Mouse (Mus musculus) limb, embryonic 12.5 days (tissue): Measurements from ENCODE around the gene Ttll10. TPM values are rescaled to one million over a fixed set of nuclear protein-coding genes. Genes with fewer than 3 reads are reported as not detected.

Experiments
- ATAC-seq: fragments of 200-750 bp; cut with Nextera tagmentation; 2 replicates; pipeline ENCODE4 v1.8.0; 2017; ENCODE audit warnings: low read depth, moderate TSS enrichment; ENCODE audit not compliant: insufficient number of reproducible peaks, insufficient read depth, low FRiP score, low TSS enrichment
- H3K27ac ChIP-seq: fragments of 300-500 bp; sonication (generic); 2 replicates; pipeline ENCODE4 v1.5.1; 2016; ENCODE audit warnings: mild to moderate bottlenecking, moderate library complexity
- H3K27me3 ChIP-seq: fragments of 300-500 bp; sonication (generic); 2 replicates; pipeline ENCODE4 v1.6.1; 2016; ENCODE audit warnings: mild to moderate bottlenecking, moderate library complexity
- H3K36me3 ChIP-seq: fragments of 300-500 bp; sonication (generic); 2 replicates; pipeline ENCODE4 v1.6.1; 2016; ENCODE audit warnings: mild to moderate bottlenecking, moderate library complexity
- H3K4me1 ChIP-seq: fragments of 300-500 bp; sonication (generic); replicated peaks from 2 replicates; pipeline ENCODE4 v1.6.1; 2016
- H3K4me2 ChIP-seq: fragments of 300-500 bp; sonication (generic); 2 replicates; pipeline ENCODE4 v1.6.1; 2016; ENCODE audit warnings: mild to moderate bottlenecking, moderate library complexity
- H3K4me3 ChIP-seq: fragments of 300-500 bp; sonication (generic); replicated peaks from 2 replicates; pipeline ENCODE4 v1.5.1; 2016; ENCODE audit warnings: mild to moderate bottlenecking
- H3K9ac ChIP-seq: fragments of 300-500 bp; sonication (generic); replicated peaks from 2 replicates; pipeline ENCODE4 v1.6.1; 2016; ENCODE audit warnings: mild to moderate bottlenecking, moderate library complexity
- H3K9me3 ChIP-seq: fragments of 300-500 bp; sonication (generic); 2 replicates; pipeline ENCODE4 v1.6.1; 2016; ENCODE audit warnings: mild to moderate bottlenecking, moderate library complexity
- WGBS: fragments of 180-500 bp; shearing (Covaris S2); methylation state at CpG from one replicate; pipeline ENCODE4 v1.1.7; 2016; 5-methylcytosine and 5-hydroxymethylcytosine counted together
- polyA plus RNA-seq: library from polyadenylated mRNA; unstranded; fragments of >200 nt; fragmentation: Nextera tagmentation; extraction: Ambion mirVana; gene quantifications from 2 replicates; pipeline ENCODE4 v1.2.1, GENCODE M21; 2016

The Ttll10 gene
- polyA plus RNA-seq, 1 experiment from 2014 or later = 1.3 TPM

GRCm38 (mm10) chr4:156049779-156050178, 9.4 kb downstream of the Ttll10 start:
- H3K27ac ChIP-seq = no peak overlapping the region
- no peak overlapping the region for H3K9ac ChIP-seq
- H3K9me3 ChIP-seq = no peaks in the 10 kb centered on the region
- no peak overlapping the region for H3K4me3 ChIP-seq
- H3K27me3 ChIP-seq = no peaks in the 10 kb centered on the region
- ATAC-seq = no peak
- no peaks in the 10 kb centered on the region for H3K36me3 ChIP-seq
- H3K4me1 ChIP-seq = no peaks in the 10 kb centered on the region
- WGBS = 85% methylated on average over 3 of the region's 3 CpGs
- H3K4me2 ChIP-seq = no peak overlapping the region

GRCm38 (mm10) chr4:156044754-156045153, 14.5 kb downstream of the Ttll10 start:
- H3K4me3 ChIP-seq = no peak overlapping the region

DNA sequence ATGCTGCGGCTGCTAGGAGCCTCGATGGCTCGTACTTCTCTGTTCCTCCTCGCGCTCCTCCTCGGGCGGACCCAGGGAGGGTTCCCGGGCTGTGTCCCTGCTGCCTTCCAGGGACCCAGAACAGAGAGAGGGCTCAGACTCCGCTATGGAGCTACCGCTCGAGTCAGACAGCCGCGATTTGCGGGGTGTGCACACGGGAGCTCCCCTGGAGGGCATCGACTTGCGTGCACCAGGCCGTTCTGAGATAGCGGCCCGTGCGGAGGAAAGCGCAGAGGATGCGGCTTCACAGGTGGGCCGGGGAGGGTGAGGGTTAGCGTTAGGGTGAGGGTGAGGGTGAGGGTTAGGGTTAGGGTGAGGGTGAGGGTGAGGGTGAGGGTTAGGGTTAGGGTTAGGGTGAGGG, 24.3 kb downstream of the Ttll10 start:
- H3K4me3 ChIP-seq = peak overlapping the region; percentile 15
- peak overlapping the region; percentile 46 for H3K4me2 ChIP-seq
- H3K9me3 ChIP-seq = no peaks in the 10 kb centered on the region
- ATAC-seq = no peak
- no peak overlapping the region for H3K27ac ChIP-seq
- H3K36me3 ChIP-seq = no peaks in the 10 kb centered on the region
- peaks cover 30% of the 10 kb centered on the region for H3K27me3 ChIP-seq
- WGBS = 7% methylated on average over 25 of the region's 25 CpGs
- 0 out of 2 replicates have a peak overlapping the region, but pooled peaks have one; percentile 8 for H3K9ac ChIP-seq
- H3K4me1 ChIP-seq = peaks cover 25% of the 10 kb centered on the region

More at GRCm38 (mm10) chr4:156044754-156045153, 14.5 kb downstream of the Ttll10 start:
- Histone ChIP-seq H3K4me1 (no peaks in the 10 kb centered on the region), H3K9me3 (no peaks in the 10 kb centered on the region), H3K36me3 (no peaks in the 10 kb centered on the region), H3K9ac (no peak overlapping the region), H3K4me2 (no peak overlapping the region), H3K27me3 (no peaks in the 10 kb centered on the region), H3K27ac (no peak overlapping the region)
- no peak for ATAC-seq
- WGBS = 51% methylated on average over 5 of the region's 5 CpGs

DNA sequence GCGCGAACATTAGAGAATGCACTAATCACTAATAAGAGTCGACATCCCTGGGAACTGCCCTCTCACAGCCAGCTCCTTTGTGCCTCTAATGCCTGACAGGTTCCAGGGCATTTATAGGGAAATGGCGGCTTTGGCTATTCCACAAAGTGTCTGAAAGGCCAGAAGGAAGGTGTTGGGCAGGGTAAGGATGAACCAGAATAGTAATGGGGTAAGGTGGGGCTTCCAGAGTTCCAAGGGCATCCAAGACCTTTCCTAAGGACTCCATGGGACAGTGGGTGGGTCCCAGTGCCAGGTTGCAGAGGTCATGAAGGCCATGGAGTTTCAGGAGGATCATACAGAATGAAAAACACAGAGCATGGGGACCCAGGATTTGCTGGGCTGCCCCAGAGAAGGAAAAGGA, 24.9 kb downstream of the Ttll10 start:
- Histone ChIP-seq H3K27me3 (peaks cover 30% of the 10 kb centered on the region), H3K4me2 (0 out of 2 replicates have a peak overlapping the region, but pooled peaks have one; percentile 46), H3K27ac (no peak overlapping the region), H3K9me3 (no peaks in the 10 kb centered on the region), H3K9ac (no peak overlapping the region), H3K36me3 (peaks cover 3% of the 10 kb centered on the region; the same call in 1 of the 2 replicates), H3K4me3 (peak overlapping the region; percentile 15), H3K4me1 (peaks cover 25% of the 10 kb centered on the region)
- 65% methylated on average over 4 of the region's 4 CpGs for WGBS
- ATAC-seq = no peak

GRCm38 (mm10) chr4:156033476-156034119, 25.6 kb downstream of the Ttll10 start:
- no peak overlapping the region for H3K27ac ChIP-seq
- no peak overlapping the region for H3K4me3 ChIP-seq
- peaks cover 30% of the 10 kb centered on the region for H3K27me3 ChIP-seq
- H3K9me3 ChIP-seq = no peaks in the 10 kb centered on the region
- peaks cover 6% of the 10 kb centered on the region for H3K36me3 ChIP-seq
- no peak overlapping the region for H3K9ac ChIP-seq
- H3K4me1 ChIP-seq = peaks cover 25% of the 10 kb centered on the region
- WGBS = 53% methylated on average over 6 of the region's 6 CpGs
- H3K4me2 ChIP-seq = no peak overlapping the region
- no peak for ATAC-seq

DNA sequence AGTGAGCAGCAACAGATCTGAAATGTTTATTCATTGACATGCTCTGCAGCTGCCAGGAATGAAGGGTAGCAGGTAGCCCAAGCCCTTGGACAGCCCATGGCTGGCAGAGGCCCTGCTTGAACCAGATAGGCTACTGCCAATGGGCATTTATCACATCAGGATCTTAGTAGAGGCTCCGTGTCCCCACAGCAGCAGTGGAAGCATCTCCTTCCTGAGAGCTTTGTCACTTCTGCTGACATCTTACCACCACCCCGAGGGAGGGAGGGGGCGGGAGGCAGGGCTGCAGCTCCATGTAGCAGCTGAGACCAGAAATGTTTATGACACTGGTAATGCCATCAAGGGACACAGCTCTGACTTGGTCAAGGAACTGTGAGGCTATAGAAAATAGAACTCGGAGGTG, 26.4 kb downstream of the Ttll10 start:
- H3K27ac ChIP-seq = peak overlapping the region; percentile 95
- H3K9ac ChIP-seq = no peak overlapping the region
- no peaks in the 10 kb centered on the region for H3K9me3 ChIP-seq
- no peak for ATAC-seq
- H3K4me2 ChIP-seq = peak overlapping the region; percentile 75; the same call in 1 of the 2 replicates
- 89% methylated on average over 4 of the region's 4 CpGs for WGBS
- no peak overlapping the region for H3K4me3 ChIP-seq
- peaks cover 30% of the 10 kb centered on the region for H3K27me3 ChIP-seq
- peaks cover 13% of the 10 kb centered on the region for H3K36me3 ChIP-seq
- H3K4me1 ChIP-seq = peaks cover 25% of the 10 kb centered on the region

GRCm38 (mm10) chr4:156031593-156032391, 27.4 kb downstream of the Ttll10 start:
- peak overlapping the region; percentile 75 for H3K4me2 ChIP-seq
- peaks cover 25% of the 10 kb centered on the region for H3K4me1 ChIP-seq
- under 1% methylated on average over 24 of the region's 24 CpGs for WGBS
- peaks cover 28% of the 10 kb centered on the region for H3K27me3 ChIP-seq
- H3K9me3 ChIP-seq = no peaks in the 10 kb centered on the region
- peak overlapping the region; percentile 95 for H3K27ac ChIP-seq
- peak overlapping the region; percentile 49 for H3K4me3 ChIP-seq
- peak; percentile 88 for ATAC-seq
- H3K9ac ChIP-seq = peak overlapping the region; percentile 60
- H3K36me3 ChIP-seq = peaks cover 24% of the 10 kb centered on the region

- peak overlapping the region; percentile 95 for H3K27ac ChIP-seq
- WGBS = 4% methylated on average over 7 of the region's 7 CpGs
- H3K9ac ChIP-seq = peak overlapping the region; percentile 60
- H3K36me3 ChIP-seq = peaks cover 28% of the 10 kb centered on the region
- H3K4me2 ChIP-seq = peak overlapping the region; percentile 75
- H3K27me3 ChIP-seq = peaks cover 26% of the 10 kb centered on the region
- ATAC-seq = no peak; the same call in 1 of the 2 replicates
- peak overlapping the region; percentile 49 for H3K4me3 ChIP-seq
- H3K9me3 ChIP-seq = no peaks in the 10 kb centered on the region
- peaks cover 25% of the 10 kb centered on the region for H3K4me1 ChIP-seq
Observed at GRCm38 (mm10) chr4:156031255-156031592, 28.0 kb downstream of the Ttll10 start.

DNA sequence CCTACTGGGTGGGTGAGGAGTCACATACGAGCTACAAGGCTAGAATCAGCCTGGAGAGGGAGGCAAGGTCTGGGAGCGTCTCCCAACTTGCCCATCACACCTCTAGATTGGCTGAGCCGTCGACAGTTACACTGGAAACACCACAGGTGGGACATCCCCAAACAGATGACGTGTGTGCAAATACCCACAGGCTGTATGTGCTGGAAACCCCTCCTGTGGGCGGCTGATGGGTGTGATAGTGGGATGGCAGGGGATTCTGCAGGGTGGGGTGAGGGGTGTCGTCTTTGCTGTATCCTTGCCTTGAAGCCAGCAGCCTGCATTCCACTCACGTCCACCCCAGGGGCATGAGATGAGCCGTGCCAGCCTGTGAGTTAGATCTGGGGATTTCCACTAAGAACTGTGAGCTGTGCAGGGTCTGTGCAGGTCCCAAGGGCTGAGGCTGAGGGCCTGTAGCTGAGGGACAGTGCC, 28.5 kb downstream of the Ttll10 start:
- Histone ChIP-seq H3K4me2 (peak overlapping the region; percentile 75), H3K27me3 (peaks cover 21% of the 10 kb centered on the region), H3K9ac (peak overlapping the region; percentile 60), H3K4me3 (peak overlapping the region; percentile 49), H3K27ac (peak overlapping the region; percentile 95), H3K36me3 (peaks cover 34% of the 10 kb centered on the region), H3K4me1 (peaks cover 25% of the 10 kb centered on the region), H3K9me3 (no peaks in the 10 kb centered on the region)
- ATAC-seq = no peak
- 62% methylated on average over 9 of the region's 9 CpGs for WGBS

DNA sequence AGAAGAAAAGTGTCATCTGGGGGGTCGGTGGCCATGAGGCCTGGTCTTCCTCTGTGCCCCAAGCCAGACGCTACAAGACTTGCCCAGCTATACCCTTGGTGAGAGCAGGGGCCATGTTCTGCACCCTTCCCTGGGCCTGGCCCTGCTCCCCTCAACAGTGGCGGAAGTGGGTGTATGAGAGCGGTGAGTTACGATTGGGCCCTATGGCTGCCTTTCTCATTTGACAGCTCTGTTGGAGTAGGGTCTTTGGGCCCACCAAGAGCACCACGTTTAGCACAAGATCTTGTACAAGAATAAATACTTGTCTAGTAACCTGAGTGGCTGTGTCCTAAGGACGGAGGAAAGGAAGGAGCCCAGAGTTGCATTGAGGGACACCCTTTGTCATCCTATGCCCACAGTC, 30.6 kb downstream of the Ttll10 start:
- H3K27me3 ChIP-seq = no peaks in the 10 kb centered on the region
- no peaks in the 10 kb centered on the region for H3K9me3 ChIP-seq
- H3K9ac ChIP-seq = no peak overlapping the region
- H3K4me3 ChIP-seq = no peak overlapping the region
- peaks cover 38% of the 10 kb centered on the region for H3K36me3 ChIP-seq
- no peak for ATAC-seq
- H3K4me1 ChIP-seq = peaks cover 22% of the 10 kb centered on the region
- 89% methylated on average over 7 of the region's 7 CpGs for WGBS
- no peak overlapping the region for H3K27ac ChIP-seq
- no peak overlapping the region for H3K4me2 ChIP-seq

DNA sequence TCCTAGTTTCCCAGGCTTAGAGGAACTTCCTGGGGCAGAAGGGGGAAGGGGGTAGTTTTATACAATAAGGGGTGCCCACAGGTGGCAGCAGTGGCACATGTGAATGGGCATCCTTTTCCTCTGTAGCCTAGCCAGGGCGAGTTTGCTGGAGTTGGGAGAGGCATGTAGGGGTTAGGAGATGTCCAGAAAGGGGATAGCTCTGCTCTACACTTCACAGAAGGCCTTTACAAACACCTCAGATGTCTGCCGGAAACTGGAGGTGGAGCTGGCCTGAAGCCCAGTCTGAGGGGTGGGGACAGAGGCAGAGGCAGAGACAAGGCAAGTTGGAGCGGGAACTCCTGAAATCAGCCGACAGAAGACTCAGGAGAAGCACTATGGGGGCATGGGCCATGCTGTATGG, 33.2 kb downstream of the Ttll10 start, which contains the start of gene Tnfrsf18:
Gene Tnfrsf18 (plus strand): TSS at position 152 of the 400 bp plus-strand sequence.
- H3K4me2 ChIP-seq = no peak within 1 kb of the TSS
- 55% methylated on average over 4 of the region's 4 CpGs for WGBS
- no peaks in the 10 kb centered on the region for H3K27me3 ChIP-seq
- no peak for ATAC-seq
- no peak within 1 kb of the TSS for H3K9ac ChIP-seq
- H3K4me3 ChIP-seq = no peak within 1 kb of the TSS
- peaks cover 9% of the 10 kb centered on the region for H3K4me1 ChIP-seq
- H3K9me3 ChIP-seq = no peaks in the 10 kb centered on the region
- peaks cover 41% of the 10 kb centered on the region for H3K36me3 ChIP-seq
- no peak within 1 kb of the TSS for H3K27ac ChIP-seq
